Mouse (Mus musculus): Measurements from ENCODE around the gene Enox1.

Gene Enox1

GRCm38 (mm10) chr14:77195314-77196020, 38.9 kb downstream of the Enox1 start:
- no peak for DNase-seq (ENCODE audit: low spot score in 2 of 2)

- DNase-seq (ENCODE audit: low spot score in 2 of 2) = no peak
Measured at GRCm38 (mm10) chr14:77196246-77196645, 39.7 kb downstream of the Enox1 start.

GRCm38 (mm10) chr14:77197414-77197915, 40.9 kb downstream of the Enox1 start:
- no peak for DNase-seq (ENCODE audit: low spot score in 2 of 2)

GRCm38 (mm10) chr14:77210889-77211288, 54.3 kb downstream of the Enox1 start:
- DNase-seq (ENCODE audit: low spot score in 2 of 2) = no peak

- DNase-seq (ENCODE audit: low spot score in 2 of 2) = no peak
Measured at GRCm38 (mm10) chr14:77213210-77213609, 56.6 kb downstream of the Enox1 start.

- DNase-seq (ENCODE audit: low spot score in 2 of 2) = no peak
Measured at GRCm38 (mm10) chr14:77214848-77215247, 58.3 kb downstream of the Enox1 start.

- DNase-seq (ENCODE audit: low spot score in 2 of 2) = no peak
Measured at GRCm38 (mm10) chr14:77225346-77225745, 68.8 kb downstream of the Enox1 start.

- no peak for DNase-seq (ENCODE audit: low spot score in 2 of 2)
Measured at GRCm38 (mm10) chr14:77238811-77239210, 82.2 kb downstream of the Enox1 start.

GRCm38 (mm10) chr14:77239360-77239759, 82.8 kb downstream of the Enox1 start:
- no peak for DNase-seq (ENCODE audit: low spot score in 2 of 2)

GRCm38 (mm10) chr14:77246977-77247376, 90.4 kb downstream of the Enox1 start:
- DNase-seq (ENCODE audit: low spot score in 2 of 2) = no peak

GRCm38 (mm10) chr14:77248426-77248825, 91.9 kb downstream of the Enox1 start:
- no peak for DNase-seq (ENCODE audit: low spot score in 2 of 2)

- DNase-seq (ENCODE audit: low spot score in 2 of 2) = no peak
Measured at GRCm38 (mm10) chr14:77248946-77249345, 92.4 kb downstream of the Enox1 start.

- no peak for DNase-seq (ENCODE audit: low spot score in 2 of 2)
Measured at GRCm38 (mm10) chr14:77250652-77251238, 94.2 kb downstream of the Enox1 start.

- no peak for DNase-seq (ENCODE audit: low spot score in 2 of 2)
Measured at GRCm38 (mm10) chr14:77255201-77255600, 98.6 kb downstream of the Enox1 start.

- DNase-seq (ENCODE audit: low spot score in 2 of 2) = no peak
Measured at GRCm38 (mm10) chr14:77255711-77256110, 99.1 kb downstream of the Enox1 start.

GRCm38 (mm10) chr14:77256943-77257342, 100.4 kb downstream of the Enox1 start:
- no peak for DNase-seq (ENCODE audit: low spot score in 2 of 2)

GRCm38 (mm10) chr14:77257461-77257860, 100.9 kb downstream of the Enox1 start:
- no peak for DNase-seq (ENCODE audit: low spot score in 2 of 2)

- no peak for DNase-seq (ENCODE audit: low spot score in 2 of 2)
Measured at GRCm38 (mm10) chr14:77258186-77258585, 101.6 kb downstream of the Enox1 start.

GRCm38 (mm10) chr14:77259686-77260085, 103.1 kb downstream of the Enox1 start:
- DNase-seq (ENCODE audit: low spot score in 2 of 2) = no peak

- DNase-seq (ENCODE audit: low spot score in 2 of 2) = no peak
Measured at GRCm38 (mm10) chr14:77260107-77260506, 103.5 kb downstream of the Enox1 start.

GRCm38 (mm10) chr14:77266805-77267771, 110.5 kb downstream of the Enox1 start:
- no peak for DNase-seq (ENCODE audit: low spot score in 2 of 2)

GRCm38 (mm10) chr14:77272248-77272930, 115.8 kb downstream of the Enox1 start:
- no peak for DNase-seq (ENCODE audit: low spot score in 2 of 2)
